Mouse (Mus musculus): ENCODE measurements at regions not wholly inside any gene's neighbourhood (a gene's known extent, or its start where the extent isn't known, plus 50 kb on each side); places are given as distances from the start of the nearest gene placed in this dataset.

DNA sequence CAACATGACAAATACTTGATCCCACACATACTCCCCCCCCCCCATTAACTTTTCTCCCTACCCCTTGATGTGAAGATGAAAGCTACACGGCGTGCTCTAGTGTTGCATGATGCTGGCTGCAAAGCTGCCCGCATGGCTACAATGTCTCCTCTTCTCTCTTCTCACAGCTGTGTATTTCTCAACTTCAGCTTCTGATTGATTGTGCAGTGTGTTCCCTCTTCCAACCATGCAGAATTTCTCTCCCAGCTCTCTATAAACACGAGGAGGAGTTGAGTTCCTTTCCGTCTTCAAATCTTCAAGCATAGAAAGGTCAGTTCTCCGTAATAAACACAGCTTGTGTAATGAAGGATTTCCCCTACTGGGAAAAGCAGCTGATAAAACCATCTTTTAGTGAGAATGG is 435.5 kb downstream of the Ipo11 start:
- TF ChIP-seq EP300 (IDR thresholded peaks at IDR 0.05; ENCODE audit: low read length) (no peak), CTCF (conservative IDR thresholded peaks at IDR 0.05 in 1 of 2, IDR thresholded peaks at IDR 0.05 in 1 of 2; ENCODE audit: low read depth in 2 of 2, low read length in 2 of 2) (no peak), POLR2AphosphoS2 (IDR thresholded peaks at IDR 0.05; ENCODE audit: low read depth, low read length) (no peak), RAD21 (IDR thresholded peaks at IDR 0.05; ENCODE audit: low read depth, low read length) (no peak), POLR2A (IDR thresholded peaks at IDR 0.05; ENCODE audit: low read depth, low read length) (no peak), CHD2 (IDR thresholded peaks at IDR 0.05; ENCODE audit: low read length) (no peak)

Measured in CH12.LX (cell line).